Mouse (Mus musculus) gastrocnemius, postnatal 10 days (tissue): ENCODE measurements around the gene Pih1d3. TPM values are rescaled to one million over a fixed set of nuclear protein-coding genes. Genes with fewer than 3 reads are reported as not detected.

Experiments used
- DNase-seq: peaks from one replicate; pipeline ENCODE4 v3.0.0; 2021; ENCODE audit warnings: mixed read lengths
- long read RNA-seq, 2 experiments: library from polyadenylated mRNA; stranded (forward); transcript quantifications; one replicate each; pipeline ENCODE4 v2.0.0; 2021
- total RNA-seq, 2 experiments: library from RNA; stranded (reverse); gene quantifications; 2 replicates each; pipeline ENCODE4 v1.2.3; 2021

Pih1d3 gene
- not detected for total RNA-seq
- long read RNA-seq, experiment 1: 0 reads
- long read RNA-seq, experiment 2: 0 reads

- no peak for DNase-seq
Observed at GRCm38 (mm10) chr1:31222564-31222963, at the start of gene Pih1d3, which contains the start of gene 4931428L18Rik. Gene Pih1d3 (plus strand): TSS chr1:31222838. Gene 4931428L18Rik (minus strand): TSS chr1:31222684.

- no peak for DNase-seq
Observed at GRCm38 (mm10) chr1:31175401-31175800, 47.2 kb upstream of the Pih1d3 start.

DNA sequence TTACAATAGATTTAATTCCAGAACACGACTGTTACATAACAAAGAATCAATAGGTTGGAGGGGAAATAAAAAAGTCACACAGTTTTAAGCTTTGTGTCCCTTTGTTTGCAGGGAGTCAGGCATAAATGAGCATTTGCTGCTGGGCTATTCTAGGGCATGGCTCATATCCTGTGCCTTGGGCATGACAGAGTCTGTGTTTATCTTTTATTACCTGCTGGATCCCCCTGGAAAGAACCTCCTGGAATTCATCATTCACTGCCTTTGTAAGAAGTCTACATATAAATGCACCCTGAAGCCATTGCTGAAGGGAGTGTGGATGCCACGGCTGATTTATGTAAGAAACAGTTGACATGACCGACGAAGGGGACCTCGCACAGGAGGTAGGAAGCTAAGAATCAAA is 46.5 kb upstream of the Pih1d3 start, which contains the start of gene Lgsn:
Gene Lgsn (plus strand): TSS at position 301 of the 400 bp plus-strand sequence.
- DNase-seq: no peak

GRCm38 (mm10) chr1:31178264-31178663 is 44.4 kb upstream of the Pih1d3 start:
- DNase-seq: no peak

GRCm38 (mm10) chr1:31190237-31190866 is 32.3 kb upstream of the Pih1d3 start:
- DNase-seq: no peak

GRCm38 (mm10) chr1:31195633-31196032 is 27.0 kb upstream of the Pih1d3 start:
- DNase-seq: no peak

- DNase-seq: no peak
Observed at GRCm38 (mm10) chr1:31196959-31197358, 25.7 kb upstream of the Pih1d3 start.

DNA sequence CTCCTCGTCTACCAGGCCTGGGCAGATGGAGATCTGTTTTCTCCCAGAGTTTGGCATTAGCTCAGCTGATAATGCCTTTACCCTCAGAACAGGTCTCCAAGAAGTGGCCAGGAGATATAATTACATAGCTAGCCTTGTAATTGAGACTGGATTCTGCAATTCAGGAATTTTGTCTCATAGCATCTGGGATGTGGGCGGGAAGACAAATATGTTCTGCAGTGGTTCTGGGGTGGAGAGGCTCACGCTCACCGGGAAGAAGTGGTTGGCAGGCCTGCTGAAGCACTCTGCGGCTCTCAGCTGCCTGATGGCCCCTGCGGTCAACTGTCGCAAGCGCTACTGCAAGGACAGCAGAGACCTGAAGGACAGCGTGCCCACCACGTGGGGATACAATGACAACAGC is 18.9 kb upstream of the Pih1d3 start:
- no peak for DNase-seq

DNA sequence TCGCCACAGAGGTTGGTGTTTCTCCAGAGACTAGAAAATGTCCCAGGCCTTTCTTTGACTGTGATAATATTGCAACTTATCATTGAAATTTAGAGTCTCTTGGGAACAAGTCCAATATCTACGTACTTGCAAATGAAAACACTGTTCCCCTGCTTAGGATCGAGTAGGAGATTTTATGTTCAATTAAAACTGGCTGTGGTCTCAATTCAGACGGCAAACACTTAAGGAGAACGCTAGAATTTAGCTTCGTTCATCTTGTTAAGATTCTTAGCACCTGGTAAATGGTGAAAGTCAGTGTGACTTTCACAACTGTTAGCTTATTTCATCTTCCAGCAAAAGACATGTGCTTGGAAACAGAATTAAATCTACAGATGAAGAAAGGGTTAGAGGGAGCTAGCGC is 17.3 kb upstream of the Pih1d3 start:
- DNase-seq: no peak

GRCm38 (mm10) chr1:31205770-31206169 is 16.9 kb upstream of the Pih1d3 start:
- DNase-seq: no peak

DNA sequence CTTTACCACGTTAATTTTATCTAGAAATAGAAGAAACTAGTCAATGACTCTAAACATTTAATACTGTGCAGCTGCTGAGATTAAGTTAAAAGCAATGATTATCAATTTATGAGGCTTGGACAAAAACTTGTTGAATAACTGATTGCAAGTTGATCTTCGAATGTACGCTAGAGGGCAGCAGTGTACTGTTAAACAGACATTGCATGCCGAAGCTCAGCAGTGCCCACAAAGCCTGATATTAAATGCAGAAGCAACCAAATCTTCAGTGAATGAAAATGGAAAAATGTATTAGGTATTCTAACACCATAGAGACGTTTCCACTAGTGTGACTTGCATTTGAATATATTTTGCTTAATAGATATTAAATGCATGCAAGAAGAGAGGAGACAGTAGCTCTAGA is 12.5 kb upstream of the Pih1d3 start:
- DNase-seq: peak; percentile 40

DNA sequence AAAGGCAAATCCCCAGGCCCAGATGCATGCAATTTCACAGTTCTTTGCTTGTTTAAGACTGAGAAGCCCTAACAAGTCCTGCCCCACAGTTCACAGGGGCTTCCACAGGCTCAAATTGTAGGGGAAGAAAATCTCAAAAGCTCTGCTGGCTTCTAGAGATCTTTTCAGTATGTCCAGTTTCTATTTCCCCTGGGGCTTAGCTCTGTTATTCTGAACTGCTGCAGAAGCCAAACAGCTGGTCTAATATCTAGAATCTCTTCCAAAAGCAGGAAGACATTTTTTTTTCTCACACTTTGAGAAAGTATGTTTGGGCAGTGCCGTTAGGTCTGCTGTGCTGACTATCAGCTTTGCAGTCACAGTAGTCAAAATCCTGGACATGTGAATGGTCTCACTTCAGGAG is 7.8 kb upstream of the Pih1d3 start:
- DNase-seq: no peak

GRCm38 (mm10) chr1:31220599-31221250 is 1.9 kb upstream of the Pih1d3 start:
- no peak for DNase-seq

- DNase-seq: no peak
Observed at GRCm38 (mm10) chr1:31233319-31234036, 10.8 kb downstream of the Pih1d3 start.

DNA sequence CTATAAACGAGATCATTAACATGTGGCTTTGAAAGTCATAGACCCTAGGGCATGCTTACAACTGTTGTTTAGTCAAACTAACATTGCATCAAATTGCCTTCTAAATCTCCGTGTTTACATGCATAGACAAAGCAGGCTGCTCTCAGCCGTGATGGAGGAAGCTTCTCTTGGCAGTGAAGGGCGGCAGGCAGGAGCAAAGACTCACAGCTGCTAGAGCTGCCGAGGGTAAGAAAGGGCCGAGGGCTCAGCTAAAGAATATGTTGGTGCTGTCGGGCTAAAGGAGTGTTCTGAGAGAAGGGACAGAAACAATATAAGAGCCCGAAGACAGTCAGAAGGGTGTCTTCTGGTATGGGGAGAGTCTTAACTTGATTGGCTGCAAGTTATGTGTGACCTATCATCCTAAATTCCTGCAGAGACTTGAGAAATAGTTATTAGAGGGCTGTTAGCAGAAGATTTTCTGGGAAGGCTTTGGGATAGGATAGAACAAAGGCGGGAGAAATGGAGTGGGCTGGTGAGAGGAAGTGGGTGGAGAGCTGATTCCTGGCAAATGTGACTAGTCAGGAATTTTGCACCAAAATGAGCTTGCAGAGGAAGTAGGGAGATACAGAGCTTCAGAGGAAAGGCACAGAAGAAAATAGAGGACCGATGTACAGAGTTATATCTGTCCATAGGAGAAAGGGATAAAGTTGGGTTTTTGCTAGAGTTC is 37.7 kb downstream of the Pih1d3 start:
- DNase-seq: no peak

Other genes starting within 250 kb of the Pih1d3 start
- gene AC153137.1, start 244.9 kb upstream of the Pih1d3 start, total RNA-seq: not detected
- gene Lgsn, start 46.4 kb upstream of the Pih1d3 start, total RNA-seq: not detected
- gene 4931428L18Rik, start 154 bp upstream of the Pih1d3 start, total RNA-seq: not detected